20 mouse cellular contexts compared by ENCODE assay signal in genomic region chr17:29696940-29697339, GRCm38 (mm10). TPM values are rescaled to one million over a fixed set of nuclear protein-coding genes. Genes with fewer than 3 reads are reported as not detected.
DNase-seq lines count a peak whose midpoint lies in the region; TF ChIP-seq lines count a peak whose summit lies in the region.
"Had no signal": no experiment of that assay in that cellular context is flagged by ENCODE, and none has a peak within 500 bp of the region (broad histone marks: within the 10 kb centered on the region; RNA-seq: fewer than 3 reads in every experiment).

No protein-coding gene starts in this region.

- no peak overlapping the region for H3K4me3 ChIP-seq in gastrocnemius, adult 2 months
- H3K4me3 ChIP-seq: embryonic facial prominence, embryonic 10.5 days; embryonic facial prominence, embryonic 12.5 days; forebrain, embryonic 10.5 days; forebrain, embryonic 12.5 days had no signal

- peak overlapping the region; percentile 51 for H3K27ac ChIP-seq in gastrocnemius, adult 2 months
- H3K27ac ChIP-seq: embryonic facial prominence, embryonic 10.5 days; embryonic facial prominence, embryonic 12.5 days; forebrain, embryonic 10.5 days; forebrain, embryonic 12.5 days had no signal

- intact Hi-C loops in gastrocnemius, adult 2 months (cut with DNase I): no loop called here
- intact Hi-C loops in left cerebral cortex, postnatal 36 days (cut with DNase I): no loop called here

- DNase-seq in gastrocnemius, adult 2 months: peak; percentile 79
- DNase-seq in gastrocnemius, postnatal 4 days (ENCODE audit: low spot score in 2 of 2): no peak
- peak; percentile 37 to 60 for DNase-seq in gastrocnemius, adult 8-10 months (ENCODE audit: low spot score in 2 of 2)
- DNase-seq in gastrocnemius, postnatal 25 days: peak; percentile 66
- DNase-seq in skeletal muscle tissue, adult 2 months (ENCODE audit: low read depth, low spot score): peak; percentile 71
- no peak for DNase-seq in cerebellum, adult 9-10 months
- no peak for DNase-seq in testis, postnatal 14 days (ENCODE audit: low spot score)
- DNase-seq in left cerebral cortex, postnatal 36 days (ENCODE audit: low spot score in 2 of 2): no peak
- DNase-seq: adrenal gland, adult 2 months; adrenal gland, postnatal 10 days; adrenal gland, postnatal 25 days; cerebellum, adult 11 months; cerebellum, adult 18-20 months; cerebellum, adult 8-10 months; cerebellum, postnatal 10 days; cerebellum, postnatal 25 days had no signal

- TF ChIP-seq CTCF in gastrocnemius, adult 2 months (IDR thresholded peaks at IDR 0.05): no peak

RNA-seq across cellular contexts. Expression of gene Ccdc167, which starts 19.9 kb away (rescaled TPM):
- total RNA-seq in gastrocnemius, adult 2 months (2021): 1 to 10 TPM; 6.3 to 7.8 TPM
- 10 to 100 TPM; 12.2 to 12.5 TPM for total RNA-seq in gastrocnemius, postnatal 4 days (2021)
- total RNA-seq in gastrocnemius, adult 8-10 months (2022): 1 to 10 TPM; 4.9 to 9.5 (median 6.6) TPM
- total RNA-seq in gastrocnemius, postnatal 25 days (2021): 1 to 10 TPM; 5.0 to 6.6 TPM
- total RNA-seq in left cerebral cortex, postnatal 36 days (2021): 10 to 100 TPM; 15.3 to 22.4 TPM

RNA-seq across cellular contexts. Expression of gene Cmtr1, which starts 36.5 kb away (rescaled TPM):
- 10 to 100 TPM; 43.6 to 50.5 TPM for total RNA-seq in gastrocnemius, adult 2 months (2021)
- total RNA-seq in gastrocnemius, postnatal 4 days (2021): 10 to 100 TPM; 52.0 to 56.4 TPM
- 10 to 100 TPM; 41.0 to 61.0 (median 54.3) TPM for total RNA-seq in gastrocnemius, adult 8-10 months (2022)
- total RNA-seq in gastrocnemius, postnatal 25 days (2021): 10 to 100 TPM; 31.1 to 34.2 TPM
- 100 to 1,000 TPM; 112 to 125 TPM for total RNA-seq in left cerebral cortex, postnatal 36 days (2021)

Comparison
In these comparisons a context has a peak if more than half of its experiments do, and no peak if none do; other contexts are left out.
1. DNase-seq: peak in gastrocnemius, adult 2 months (single experiment), gastrocnemius, adult 8-10 months (2 of 2), gastrocnemius, postnatal 25 days (single experiment) and skeletal muscle tissue, adult 2 months (single experiment); none in gastrocnemius, postnatal 4 days (0 of 2), cerebellum, adult 9-10 months (single experiment), testis, postnatal 14 days (single experiment) and left cerebral cortex, postnatal 36 days (0 of 2).